Mouse (Mus musculus) ES-Bruce4 (cell line): ENCODE measurements around the gene Nup62.

ENCODE experiments used
- CTCF ChIP-seq: IDR thresholded peaks from one replicate; pipeline ENCODE4 v1.8.1; 2011; ENCODE audit warnings: low read depth, low read length
- EP300 ChIP-seq: IDR thresholded peaks from 2 replicates; pipeline ENCODE4 v1.6.1; 2011; ENCODE audit warnings: low read depth, low read length; ENCODE audit not compliant: insufficient read depth
- POLR2A ChIP-seq: IDR thresholded peaks from one replicate; pipeline ENCODE4 v1.8.1; 2011; ENCODE audit warnings: low read length; ENCODE audit not compliant: insufficient read depth

- TF ChIP-seq EP300 = no peak
- no peak for TF ChIP-seq CTCF
- no peak for TF ChIP-seq POLR2A
Measured at GRCm38 (mm10) chr7:44816470-44817021, 658 bp downstream of the Nup62 start, which contains the start of gene Atf5.
